Mouse (Mus musculus) left cerebral cortex, adult 18-20 months (tissue): ENCODE measurements at regions not wholly inside any gene's neighbourhood (a gene's known extent, or its start where the extent isn't known, plus 50 kb on each side); places are given as distances from the start of the nearest gene placed in this dataset.
A peak's percentile ranks its signal among the peaks of the same experiment; 100 is the strongest.

ENCODE experiments used
- DNase-seq, 2 experiments: peaks; one replicate each; pipeline ENCODE4 v3.0.0; 2021 to 2022; ENCODE audit warnings: low spot score in 2 of 2, mixed read lengths in 1 of 2

DNA sequence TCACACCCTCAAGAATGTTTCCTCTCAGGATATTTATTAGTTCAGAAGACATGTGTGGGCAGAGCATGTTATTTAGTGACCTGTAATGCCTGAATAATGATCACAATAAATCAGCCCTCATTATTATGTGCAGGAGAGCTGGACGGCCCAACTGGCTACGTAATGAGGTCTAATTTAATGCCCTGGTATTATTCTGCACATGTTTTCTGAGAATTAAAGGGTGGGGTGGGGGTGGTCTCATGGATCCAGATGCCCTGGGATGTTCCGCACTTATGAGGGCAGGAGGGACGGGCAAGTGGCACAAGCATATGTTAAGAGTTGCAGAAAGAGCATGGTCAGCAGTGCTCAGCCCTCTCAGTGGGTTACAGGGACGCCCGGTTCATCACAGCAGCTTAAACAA is 339.7 kb upstream of the Npvf start:
- no peak for DNase-seq

DNA sequence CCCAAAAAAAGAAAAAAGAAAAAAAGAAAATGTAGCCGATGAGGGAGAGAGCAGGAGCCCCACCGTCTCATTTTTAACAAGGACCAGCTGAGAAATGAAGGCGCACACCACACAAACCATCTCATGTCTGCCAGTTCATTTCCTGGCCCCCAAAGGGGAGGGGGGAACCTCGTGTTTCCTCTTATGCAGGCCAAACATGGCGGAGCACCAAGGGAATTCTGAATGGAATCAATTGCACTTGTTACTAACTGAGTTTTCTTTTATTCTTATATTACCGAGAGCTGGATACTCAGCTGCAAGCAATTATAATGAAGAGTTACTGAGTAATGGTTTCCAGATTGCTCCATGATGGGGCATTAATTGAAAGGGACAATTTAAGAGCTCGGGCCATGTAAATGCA is 348.5 kb upstream of the Npvf start:
- DNase-seq: no peak

DNA sequence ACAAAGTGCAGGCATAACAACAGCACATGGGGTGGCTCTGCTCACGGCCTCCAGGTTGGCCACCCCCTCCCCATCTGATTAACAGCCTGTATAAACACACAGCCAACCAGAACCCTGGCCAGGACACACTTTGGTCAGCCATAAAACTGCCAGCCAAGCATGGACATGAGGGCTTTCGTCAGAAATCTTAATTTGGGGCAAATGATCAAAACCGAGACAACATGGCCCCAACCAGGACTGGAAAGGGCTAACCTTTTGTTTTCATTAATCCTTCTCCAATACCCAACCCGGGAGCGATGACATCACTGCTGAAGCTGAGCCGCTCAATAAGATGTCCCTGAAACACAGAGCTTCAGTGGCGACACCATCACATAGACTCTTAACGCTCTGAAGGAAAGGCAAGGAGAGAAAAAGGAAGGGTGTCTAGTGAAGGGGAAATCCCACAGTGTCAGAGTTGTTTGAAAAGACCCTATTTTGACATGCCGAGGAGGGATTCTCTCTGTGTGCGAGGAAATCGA is 351.9 kb upstream of the Npvf start:
- DNase-seq: no peak

GRCm38 (mm10) chr6:51009526-51010340 is 355.5 kb upstream of the Npvf start:
- no peak for DNase-seq

DNA sequence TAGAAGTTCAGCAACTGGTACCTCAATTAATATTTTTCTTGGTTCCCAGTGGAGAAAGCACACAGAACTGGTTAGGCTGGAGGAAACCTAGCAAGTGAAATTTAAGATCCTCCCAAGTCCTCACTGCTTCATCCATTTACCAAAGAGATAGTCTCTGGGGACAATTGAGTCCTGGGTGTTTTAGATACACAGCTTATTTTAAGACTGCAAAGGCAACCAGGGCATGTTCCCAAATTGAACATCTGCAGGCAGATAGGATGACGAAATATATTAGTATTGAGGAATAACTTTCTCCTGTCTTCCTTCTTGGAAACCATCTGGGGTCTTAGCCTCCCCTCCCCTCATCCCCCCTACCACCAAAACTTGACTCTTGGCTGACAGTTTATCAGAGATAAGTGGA is 356.3 kb upstream of the Npvf start:
- DNase-seq: no peak

DNA sequence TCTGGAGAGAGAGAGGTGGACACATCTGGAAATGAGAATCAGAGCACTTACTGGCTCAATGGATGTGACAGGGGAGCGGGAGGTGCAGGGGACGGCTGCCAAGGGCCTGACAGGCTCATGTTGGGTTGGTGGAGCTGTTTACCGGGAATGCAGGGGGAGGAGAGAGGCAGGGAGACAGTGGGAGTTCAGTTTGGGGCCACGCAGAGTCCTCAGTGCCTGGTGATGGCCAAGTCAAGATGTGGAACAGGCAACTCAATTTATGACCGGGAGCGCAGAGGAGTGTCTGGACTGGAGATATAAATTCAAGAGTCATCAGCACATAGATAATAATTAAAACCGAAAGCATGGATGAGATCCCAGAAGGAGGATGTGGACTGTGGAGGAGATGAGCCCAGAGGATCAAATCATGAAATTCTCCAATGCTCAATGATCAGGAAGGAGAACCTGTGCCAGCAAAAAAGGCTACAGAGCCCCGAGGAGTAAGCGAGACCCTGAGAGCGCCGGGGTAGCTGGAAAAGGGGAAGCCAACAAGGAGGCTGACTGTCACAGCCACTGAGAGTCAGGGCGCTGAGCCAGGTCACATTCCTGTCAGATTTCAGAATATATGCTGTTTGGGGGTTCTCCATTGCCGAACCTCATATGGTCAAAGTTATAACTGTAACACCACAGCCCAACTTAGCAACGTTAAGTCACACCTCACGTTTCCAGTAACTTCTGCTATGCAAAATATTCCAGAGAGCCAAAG is 358.0 kb upstream of the Npvf start:
- no peak for DNase-seq

DNA sequence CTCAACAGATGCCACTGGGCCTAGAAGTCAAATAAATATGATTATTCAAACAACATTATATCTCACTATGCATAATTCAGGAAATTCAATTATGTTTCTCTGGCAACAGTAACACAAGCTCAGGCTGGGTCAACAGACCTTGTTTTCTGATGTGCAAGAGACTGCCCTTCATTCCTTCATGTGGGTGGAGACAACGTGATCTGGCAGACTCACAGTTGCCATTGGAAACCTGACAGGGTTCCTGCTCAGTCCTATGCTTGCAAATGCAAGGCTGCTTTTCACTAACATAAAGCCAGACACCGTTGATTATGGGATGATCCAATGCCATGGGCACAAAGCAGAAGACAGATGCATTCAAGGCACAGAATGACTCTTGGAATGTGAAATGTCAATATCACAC is 361.5 kb upstream of the Npvf start:
- DNase-seq: peak in 1 of 2 experiments; percentile 11

DNA sequence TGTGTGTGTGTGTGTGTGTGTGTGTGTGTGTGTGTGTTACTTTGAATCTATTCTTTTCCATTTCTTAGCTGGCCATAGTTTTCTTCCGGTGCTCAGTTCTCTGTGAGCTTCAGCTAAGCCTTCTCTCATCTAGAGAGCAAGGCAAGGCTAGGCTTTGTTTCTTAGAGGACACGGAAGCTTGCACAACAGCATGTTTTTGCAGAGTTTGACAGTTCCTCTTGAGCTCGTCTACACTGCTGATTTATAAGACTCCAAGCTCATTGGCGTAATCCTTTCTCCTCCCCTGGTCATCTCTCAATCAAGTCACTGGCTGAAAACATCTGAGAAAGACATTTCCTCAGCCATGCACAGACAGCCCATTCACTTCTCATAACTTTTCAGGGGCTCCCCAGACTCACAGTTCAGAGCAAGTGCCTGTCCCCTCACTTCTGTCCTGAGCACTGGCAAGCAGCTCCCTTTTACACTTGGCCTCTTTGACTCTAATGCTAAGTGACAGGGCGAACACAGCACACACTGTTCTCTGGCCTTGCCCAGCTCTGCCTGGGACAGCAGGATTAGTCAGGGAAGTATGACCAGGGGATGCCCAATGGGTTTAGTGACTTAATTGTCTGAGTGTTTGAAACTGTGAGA is 362.3 kb upstream of the Npvf start:
- DNase-seq: no peak

- DNase-seq: no peak
Measured at GRCm38 (mm10) chr6:51017260-51017999, 363.2 kb upstream of the Npvf start.

GRCm38 (mm10) chr6:51021206-51021605 is 367.0 kb upstream of the Npvf start:
- DNase-seq: no peak

- DNase-seq: no peak
Measured at GRCm38 (mm10) chr6:51023361-51023760, 369.1 kb upstream of the Npvf start.

- DNase-seq: no peak
Measured at GRCm38 (mm10) chr6:51024756-51025155, 370.5 kb upstream of the Npvf start.

- DNase-seq: no peak
Measured at GRCm38 (mm10) chr6:51025411-51025810, 371.2 kb upstream of the Npvf start.

DNA sequence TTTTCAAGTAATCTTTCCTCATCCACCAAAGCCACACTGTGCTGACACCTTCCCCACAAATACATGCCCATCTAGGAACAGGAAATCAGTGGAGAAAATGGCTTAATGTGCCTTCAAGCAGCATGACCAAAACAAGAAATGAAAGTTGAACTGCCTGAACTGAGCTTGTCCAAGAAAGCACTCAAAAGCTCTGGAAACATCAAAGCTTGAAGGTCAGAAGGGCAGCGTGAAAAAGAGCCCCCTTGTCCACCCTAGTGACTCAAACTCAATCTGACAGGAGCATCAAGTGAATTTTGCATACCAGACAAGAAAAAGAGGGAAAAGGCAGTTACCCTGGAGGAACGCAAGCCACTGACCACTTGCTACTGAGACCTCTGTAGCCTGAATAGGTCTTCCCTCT is 373.1 kb upstream of the Npvf start:
- no peak for DNase-seq

DNA sequence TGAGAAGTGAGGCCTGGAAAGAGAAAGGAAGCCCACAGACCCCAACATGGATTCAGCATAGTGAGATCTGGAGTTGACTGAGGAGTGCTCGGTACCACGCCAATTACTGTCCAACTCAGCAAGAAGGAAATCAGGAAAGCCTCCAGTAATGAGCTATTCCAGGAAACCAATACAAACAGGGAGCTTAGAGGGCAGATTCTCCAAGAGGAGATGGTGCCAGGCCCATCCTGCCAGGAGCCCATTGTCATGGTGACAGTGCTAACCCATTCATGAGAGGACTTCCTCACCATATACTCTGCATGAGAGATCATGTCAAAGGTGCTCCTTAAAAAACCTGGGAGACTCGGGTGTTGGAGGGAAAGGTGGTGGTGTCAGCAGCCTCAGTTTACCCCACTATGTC is 375.3 kb upstream of the Npvf start:
- no peak for DNase-seq

DNA sequence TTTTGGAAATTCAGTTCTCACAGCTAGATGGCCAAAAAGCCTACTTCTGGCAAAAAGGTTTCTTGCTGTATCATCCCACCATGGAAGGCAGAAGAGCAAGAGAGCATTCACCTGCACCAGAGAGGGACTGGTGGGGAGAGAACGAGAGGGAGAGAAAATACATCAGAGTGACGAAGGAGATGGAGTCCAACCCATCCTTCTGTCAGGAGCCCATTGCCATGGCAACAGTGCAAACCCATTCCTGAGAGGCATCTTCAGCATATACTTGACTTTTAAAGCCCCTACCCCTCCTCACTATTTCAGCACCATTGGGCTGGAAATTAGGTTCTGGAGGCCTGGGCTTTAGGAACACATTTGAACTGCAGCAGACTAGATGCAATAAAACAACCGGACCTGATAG is 375.7 kb upstream of the Npvf start:
- no peak for DNase-seq

DNA sequence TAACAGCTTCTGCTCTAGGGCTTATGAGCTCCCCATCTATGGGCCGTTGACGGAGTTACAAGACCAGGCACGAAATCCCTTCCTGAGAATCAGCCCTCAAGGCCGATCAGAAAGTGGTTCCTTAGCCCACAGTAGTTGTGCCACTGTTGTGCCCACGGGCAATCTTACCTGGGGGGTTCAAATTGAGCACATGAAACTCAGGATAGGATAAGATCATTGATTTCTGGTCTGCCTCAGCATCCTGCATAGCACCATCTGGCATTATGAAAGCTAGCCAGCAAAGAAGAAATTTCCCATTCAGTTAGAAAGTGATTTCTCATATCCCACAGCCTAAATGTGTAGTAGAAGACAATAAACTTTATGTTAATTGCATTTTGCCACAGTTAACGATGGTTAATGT is 379.6 kb upstream of the Npvf start:
- DNase-seq: no peak

DNA sequence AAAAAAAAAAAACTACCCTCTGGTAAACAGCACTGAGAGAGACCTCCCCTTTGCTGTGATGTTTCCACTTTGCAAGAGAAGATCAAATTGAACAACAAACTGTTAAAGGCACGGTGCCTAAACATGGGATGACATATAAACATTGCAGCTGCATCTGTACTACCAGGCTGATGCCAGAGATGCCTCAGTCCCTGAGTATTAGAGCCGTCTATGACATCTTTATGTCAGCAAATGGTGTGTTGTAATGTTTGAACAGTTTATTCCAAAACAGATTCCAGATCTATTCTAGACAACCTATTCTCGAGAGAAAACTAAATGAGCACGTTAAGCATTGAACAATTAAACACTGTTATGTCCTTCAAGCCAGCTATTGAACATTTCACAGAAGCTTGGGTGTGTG is 381.8 kb upstream of the Npvf start:
- no peak for DNase-seq

GRCm38 (mm10) chr6:51036553-51036952 is 382.3 kb upstream of the Npvf start:
- DNase-seq: no peak

DNA sequence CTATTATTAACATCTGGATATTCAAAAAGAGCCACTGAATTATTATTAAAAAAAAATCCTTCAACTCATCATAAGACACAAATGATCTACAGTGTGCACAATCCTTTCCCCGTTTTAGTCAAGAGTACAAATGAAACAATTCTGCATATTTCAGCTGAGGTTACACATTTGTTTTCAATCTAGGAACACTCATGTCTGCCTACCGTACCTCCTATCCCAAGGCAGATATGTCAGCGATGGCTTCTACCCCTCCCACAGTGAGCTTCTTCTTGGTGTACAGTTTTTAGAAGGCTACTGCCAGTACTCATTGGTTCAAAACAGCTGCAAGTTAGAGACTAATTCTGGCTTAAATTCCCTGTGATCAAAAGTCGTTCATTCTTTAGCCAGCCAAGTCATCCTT is 382.7 kb upstream of the Npvf start:
- DNase-seq: no peak

DNA sequence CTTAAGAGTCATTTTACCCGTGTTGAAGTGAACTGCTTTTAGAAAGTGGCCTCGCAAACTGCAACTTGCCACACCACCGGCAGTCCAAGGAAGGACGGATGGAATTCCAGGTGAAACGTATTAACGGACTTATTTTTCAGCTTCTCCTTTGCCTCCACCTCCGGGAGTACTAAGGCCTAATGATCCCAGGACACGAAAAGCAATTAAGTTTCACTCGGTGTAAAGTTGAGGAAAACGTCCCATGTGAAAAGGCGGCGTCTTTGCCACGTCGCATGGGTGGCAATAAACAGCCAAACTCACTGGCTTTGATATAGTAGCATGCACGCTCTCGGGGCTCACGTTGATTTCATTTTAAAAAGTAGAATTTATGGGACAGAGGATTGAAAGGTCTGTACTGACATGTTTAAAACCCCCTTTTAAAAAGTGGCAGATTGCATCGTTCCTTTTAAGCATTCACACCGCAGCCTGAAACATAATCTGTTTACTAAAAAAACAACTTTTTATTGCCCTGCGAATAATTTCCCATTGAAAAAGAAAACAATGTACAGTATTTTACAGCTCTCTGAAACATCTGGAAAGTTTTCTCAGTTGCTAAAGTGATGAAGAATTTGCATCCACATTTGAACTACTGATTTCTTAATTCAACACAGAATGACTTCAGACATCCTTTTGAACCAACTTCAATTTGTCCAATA is 385.4 kb upstream of the Npvf start:
- no peak for DNase-seq
